Mouse (Mus musculus) thymus, postnatal 25 days (tissue): ENCODE measurements at regions not wholly inside any gene's neighbourhood (a gene's known extent, or its start where the extent isn't known, plus 50 kb on each side); places are given as distances from the start of the nearest gene placed in this dataset.

Experiments
- DNase-seq: peaks from one replicate; pipeline ENCODE4 v3.0.0; 2022

DNA sequence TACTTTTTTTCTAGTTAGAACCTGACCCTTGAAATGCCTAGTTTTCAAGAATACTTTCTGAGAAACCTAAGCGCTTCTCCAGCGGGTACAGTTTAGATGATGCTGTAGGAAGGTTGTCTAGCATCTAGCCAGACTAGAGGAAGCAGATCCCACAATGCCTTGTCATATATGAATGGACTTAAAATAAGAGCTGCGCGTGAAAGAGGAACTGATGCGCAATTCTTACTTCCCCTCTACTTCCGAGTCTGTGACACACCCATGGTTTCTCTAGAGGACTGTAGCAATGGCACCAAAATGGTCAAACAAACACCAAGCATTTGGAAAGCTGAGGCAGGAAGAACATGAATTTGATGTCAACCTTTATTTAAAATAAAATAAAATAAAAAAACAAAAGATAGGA, 167.6 kb upstream of the Tyw5 start:
- DNase-seq = no peak

DNA sequence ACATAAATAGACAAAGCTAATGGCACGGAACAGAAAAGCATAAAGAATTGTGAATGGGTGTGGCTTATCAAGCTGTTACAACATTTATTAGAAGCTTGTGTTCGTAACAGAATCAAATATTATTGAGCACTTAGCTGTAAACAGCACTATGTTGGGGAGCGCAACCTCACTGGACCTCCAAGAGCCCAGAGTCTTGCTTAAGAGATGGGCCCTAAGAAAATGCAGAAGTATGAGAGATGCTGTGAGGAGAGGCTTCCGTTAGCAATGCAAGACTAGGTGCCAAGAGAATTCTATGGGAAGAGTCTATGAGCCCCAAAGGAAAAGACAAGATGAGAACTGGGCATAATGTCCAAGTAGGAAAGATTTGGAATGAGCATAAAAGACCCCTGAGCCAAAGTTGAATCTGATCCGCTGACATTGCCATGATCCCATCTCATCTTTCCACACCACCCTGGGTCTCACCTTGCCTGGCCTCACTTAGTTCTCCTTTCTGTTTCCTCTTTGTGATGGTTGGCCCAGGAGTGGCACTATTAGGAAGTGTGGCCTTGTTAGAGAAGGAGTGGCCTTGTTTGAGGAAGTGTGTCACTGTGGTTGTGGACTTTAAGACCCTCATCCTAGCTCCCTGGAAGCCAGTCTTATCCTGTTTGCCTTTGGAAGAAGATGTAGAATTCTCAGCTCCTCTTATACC, 169.3 kb upstream of the Tyw5 start:
- no peak for DNase-seq

DNA sequence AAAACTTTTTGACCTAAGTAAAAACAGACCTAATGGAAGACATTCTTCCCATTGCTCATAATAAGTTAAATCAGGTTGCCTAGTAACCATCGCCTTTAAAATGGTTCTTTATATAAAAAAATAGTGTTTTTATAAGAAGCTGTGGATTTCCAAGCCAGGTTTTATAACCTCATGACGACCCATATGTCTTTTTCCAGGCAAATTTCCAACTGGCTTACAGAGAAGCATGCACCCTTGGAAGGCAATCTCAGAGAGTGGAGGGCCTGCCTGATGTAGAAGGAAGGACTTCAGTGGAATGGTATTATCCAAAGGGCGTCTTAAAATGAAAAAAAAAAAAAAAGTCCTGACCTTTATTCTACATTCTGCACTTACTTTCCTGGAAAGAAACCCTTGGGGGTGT, 172.2 kb upstream of the Tyw5 start:
- DNase-seq = no peak

DNA sequence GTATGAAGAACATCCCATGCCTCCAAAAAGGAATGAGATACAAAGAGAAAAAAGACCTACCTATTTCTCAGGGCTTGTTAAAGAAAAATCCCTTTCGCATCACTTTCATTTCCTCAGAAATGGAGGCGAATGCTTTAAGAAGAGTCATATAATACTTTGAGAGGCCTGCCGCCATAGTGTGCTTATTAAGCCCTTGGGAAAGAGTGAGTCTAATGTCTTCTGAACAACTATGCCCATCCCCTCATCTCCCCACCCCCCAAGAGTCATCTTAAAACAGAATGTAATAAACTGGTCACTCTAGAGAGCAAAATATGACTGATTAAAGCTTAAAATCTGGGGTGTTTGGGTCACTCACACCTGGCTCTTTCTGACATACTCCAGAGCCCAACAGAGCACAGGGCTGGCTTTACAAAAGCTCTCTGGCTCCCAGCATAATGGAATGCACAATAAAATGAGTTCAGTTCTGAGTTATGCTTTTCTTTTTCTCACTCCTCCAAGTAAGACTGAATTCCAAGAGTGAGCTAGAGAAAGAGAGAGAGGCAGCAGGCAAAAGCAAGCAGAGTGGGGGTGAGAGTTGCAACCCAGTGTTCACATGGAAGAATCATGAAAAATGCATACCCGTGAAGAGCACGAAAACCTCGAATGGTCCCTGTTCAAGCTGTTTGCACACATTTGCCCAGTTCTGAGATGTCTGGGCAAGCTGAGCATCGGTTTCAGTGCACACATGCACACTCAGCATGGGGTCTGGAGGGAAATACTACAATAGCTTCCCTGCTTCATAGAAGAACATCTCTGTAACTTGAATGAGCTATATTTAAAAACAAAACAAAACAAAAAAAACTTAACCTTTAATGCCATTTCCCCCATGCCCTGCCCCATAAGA, 180.0 kb upstream of the Spats2l start:
- DNase-seq = no peak

DNA sequence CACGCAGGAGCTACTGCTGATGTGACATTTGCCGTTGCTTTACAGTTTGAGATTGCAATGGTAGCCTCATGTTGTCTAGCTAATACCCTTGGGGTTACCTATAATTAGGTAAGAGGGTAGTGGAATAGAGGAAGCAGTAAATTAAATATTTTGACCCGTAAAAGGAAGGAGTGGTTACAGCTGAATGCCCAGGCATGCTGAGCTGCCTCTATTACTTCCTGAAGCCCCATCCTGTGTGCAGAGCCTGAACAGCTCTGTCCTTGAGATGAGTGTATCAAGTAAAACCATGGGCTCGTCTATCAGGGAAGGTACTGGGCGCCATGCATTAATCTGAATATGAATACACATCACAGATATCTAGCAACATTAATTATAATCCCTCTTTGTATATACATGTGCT, 179.1 kb upstream of the Spats2l start:
- DNase-seq = no peak

DNA sequence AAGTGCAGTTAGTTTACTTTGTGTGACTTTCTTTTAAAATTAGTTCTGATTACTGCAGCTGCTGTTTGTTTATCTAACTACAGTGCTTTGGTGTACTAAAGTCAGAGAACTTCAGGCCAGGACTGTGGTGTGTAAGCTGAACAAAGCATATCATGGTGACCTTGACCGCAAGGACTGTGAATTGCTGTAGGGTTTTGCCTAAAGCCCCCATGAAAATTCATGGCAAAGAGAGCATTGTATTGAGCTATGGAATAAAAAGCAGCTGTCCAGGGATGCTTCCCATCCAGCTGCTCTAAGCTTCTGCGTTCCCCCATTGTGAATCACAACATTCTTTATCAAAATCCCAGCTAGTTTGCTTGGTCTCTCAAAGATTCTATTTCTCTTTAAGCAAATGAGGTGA, 173.0 kb upstream of the Spats2l start:
- peak; percentile 34 for DNase-seq

DNA sequence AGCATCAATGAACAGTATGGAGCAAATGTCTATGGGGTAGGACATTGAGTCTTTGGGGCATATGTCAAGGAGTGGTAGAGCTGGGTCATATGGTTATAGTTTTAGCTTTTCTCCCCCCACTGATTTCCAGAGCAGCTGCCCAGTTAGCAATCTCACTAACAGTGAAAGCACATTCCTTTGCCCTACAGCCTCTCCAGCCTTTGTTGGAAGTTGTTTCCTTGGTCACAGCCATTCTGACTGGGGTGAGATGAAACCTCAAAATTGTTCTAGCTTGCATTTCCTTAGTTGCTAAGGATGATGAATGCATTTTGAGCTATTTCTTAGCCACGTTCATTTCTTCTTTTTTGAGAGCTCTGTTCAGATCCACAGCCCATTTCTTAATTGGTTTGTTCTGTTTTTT, 168.4 kb upstream of the Spats2l start:
- no peak for DNase-seq

DNA sequence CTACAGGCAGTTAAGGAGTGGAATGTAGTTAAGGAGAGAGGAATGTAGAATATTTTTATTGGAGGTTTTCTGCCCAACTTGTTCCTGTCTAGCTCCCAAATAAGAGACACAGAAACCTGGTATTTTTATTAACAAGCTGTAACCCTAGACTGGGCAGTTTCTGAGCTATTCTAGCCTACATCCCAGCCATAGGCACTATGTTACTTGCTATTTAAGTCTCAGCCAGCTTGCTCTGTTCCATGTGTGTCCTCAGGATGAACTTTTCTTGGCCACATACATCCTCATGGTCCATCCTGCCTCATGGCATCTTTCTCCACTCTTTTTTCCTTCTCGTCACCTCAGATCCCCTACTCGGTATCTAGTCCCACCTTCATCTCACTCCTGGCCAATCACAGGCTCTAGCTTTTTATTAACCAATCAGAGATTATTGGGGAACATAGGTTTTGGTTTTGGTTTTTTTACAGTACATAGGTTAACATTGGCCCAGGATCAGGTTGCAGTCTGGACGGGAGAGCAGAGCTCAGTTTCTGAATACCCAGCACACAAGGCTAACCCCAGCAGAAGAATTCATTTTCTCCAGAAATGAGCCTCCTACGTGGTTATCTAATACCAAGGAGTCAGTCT, 167.8 kb upstream of the Spats2l start:
- no peak for DNase-seq

DNA sequence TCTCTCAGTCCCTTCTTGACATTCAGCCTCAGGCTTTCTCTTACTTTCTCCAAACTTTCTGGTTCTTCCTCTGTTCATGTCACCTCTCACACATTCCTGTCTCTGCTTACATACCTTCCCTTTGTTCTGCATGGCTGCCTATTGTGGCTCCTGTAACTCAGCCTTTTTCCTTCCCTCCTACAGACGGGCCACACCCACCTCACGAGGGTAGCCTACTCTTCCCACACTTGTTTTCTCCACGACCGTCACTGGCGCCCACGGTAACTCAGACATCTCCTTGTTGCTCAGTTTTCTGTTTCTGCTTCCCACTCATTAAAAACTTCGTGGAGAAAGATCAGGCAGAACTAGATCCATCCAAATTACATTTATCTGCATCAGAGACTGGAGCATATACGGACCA, 166.9 kb upstream of the Spats2l start:
- no peak for DNase-seq

DNA sequence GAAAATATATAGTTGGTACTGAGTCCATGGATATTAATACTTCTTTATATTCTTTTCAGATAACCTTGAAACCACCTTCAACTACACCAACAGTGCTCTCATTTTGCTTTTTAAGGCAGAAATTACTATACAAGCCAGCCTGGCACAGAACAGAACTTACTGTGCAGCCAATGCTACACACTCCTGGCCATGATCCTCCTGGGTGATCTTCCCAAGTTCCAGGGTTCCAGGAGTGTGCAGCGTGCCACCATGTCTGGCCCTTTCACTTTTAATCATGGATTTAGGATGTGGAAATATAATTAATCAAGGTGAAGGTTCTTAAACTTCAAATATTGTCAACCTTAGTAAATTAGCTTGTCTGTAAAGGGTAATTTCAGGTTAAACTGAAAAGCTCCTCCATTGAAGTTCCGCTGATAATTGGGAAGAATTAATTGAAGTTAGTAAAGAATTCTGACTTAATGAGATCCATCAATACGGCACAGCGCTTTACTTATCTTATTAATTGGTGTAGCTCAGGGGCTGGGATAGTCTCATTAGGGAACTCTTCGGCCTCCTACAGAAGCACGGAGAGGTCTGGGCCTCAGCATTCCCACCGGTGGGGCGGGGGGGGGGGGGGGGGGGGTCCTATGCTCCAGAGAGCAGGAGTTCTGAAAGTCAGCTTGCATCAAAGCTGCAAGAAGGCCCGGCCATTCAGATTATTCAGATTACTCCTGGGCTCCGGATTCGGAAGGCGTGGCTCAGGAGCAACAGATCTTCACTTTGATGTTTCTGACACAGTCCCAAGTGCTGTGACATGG, 166.1 kb upstream of the Spats2l start:
- DNase-seq = no peak

DNA sequence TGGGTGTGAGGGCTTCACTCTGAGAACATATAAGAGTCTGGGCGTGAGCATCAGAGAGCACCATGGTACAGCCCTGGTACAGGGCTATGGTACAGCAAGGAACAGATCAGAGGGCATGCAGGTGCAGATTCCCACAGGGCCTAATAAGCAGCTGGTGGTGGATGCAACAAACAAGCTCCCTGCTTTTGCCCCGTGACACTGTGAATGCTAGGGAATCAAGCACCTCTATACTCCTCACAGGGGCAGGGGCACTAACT, 165.6 kb upstream of the Spats2l start:
- DNase-seq = no peak

DNA sequence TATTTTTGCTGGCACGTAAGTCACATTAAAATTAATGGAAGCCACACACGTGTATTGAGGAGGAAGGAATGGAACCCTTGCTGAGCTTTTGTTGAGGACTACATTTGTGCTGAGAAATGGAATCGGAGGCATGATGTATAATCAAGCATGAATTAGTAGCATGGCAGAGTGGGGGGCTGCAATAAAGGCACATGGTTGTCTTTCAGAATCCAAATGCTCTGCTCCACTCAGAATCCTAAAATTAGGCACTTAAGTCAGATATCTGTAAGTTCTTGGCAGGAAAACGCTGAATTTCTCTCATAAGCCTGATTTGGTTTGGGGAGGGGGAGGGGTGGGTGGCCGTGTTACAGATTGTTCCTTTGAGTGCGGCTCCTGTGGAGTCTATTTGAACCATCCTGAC, 164.7 kb upstream of the Spats2l start:
- no peak for DNase-seq

DNA sequence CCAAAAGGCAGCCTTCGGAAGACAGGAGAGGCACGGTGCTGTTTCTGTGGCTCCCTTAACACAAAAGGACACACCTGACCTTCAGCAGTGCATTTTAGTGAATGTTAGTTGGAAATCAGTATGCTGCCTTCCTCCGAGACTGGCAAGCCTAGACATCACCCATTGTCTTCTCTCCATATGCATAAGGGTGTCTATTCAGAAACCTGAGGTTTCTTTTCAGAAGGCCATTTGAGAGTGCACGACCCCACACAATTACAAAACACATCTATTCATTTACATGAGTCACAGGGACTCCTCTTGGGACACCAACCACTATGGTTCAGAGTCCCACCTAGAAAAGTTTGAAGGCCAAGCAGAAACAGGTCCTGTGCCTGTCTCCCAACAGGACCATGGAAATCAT, 161.8 kb upstream of the Spats2l start:
- DNase-seq = no peak

DNA sequence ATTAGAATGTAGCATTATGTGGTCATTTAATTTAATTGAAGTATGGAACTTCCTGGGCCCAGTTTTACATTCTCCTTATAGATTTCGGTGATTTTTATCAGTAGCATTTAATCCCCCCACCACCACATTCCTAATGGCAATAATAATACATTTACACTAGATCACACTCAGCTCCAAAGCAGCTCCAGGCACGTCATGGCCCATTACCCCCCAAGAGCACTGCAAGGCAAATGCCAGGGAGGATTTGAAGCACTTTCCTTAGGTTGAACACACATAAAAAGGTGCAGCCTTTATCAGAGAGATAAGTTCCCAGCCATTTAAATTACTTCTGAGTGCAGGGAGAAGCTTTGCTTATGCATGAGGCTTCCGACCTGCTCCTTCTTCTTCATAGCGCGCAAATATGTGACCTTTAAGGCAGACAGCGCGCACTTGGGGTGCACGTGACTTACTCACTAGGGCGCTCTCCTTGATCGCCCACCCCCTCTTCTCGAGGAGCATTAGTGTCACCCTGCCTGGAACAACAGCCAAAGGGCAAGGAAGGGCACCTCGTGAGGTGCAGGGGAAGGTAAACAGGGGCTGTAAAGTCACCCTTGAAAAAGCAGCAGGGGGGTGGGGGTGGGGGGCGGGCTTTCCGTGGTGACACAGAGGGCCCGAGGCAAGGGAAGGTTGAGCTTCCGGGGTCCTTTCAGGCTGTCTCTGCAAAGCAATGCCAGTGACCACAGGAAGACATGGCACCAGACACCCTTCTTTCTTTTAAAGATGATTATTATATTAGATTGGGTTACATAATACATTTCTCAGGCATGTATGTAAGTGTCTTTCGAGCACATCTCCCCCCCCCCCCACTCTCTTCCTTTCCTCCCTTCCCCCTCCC, 160.8 kb upstream of the Spats2l start:
- peak; percentile 24 for DNase-seq

DNA sequence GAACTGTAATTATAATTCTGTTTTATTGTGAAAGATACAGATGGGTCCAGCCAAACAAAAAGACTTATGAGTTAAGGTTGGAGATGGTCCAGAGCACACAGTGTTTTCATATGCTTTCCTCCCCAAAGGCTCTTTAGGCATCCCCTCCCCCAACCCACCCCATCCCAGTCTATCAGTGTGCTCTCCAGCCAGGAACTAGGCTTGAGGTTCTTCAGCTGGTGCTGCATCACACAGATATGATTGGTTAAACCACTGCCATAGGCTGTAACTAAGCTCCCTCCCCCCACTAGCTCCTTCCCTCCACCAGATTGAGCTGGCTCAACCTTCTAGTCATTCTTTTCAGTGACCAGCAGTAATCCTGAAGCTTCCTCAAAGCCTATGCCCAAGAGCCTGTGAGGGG, 158.8 kb upstream of the Spats2l start:
- DNase-seq = no peak

DNA sequence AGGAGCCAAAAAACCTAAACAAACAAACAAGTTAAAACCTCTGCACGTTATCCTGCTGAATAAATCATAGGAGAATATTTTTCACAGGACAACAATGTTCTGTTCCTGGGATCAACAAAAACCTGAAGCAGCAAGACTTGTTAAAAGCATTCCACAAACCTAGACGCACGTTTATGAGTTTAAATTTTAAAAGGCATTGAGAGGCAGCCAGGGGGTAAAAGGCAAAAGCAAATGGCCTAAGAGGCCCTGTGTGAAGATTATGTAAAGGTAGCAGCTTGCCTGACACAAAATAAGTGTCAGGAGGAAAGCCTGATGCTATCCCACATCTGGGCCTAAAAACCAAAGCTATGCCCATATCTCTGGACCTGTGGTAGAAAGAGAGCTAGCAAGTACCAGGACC, 156.6 kb upstream of the Spats2l start:
- DNase-seq = no peak

DNA sequence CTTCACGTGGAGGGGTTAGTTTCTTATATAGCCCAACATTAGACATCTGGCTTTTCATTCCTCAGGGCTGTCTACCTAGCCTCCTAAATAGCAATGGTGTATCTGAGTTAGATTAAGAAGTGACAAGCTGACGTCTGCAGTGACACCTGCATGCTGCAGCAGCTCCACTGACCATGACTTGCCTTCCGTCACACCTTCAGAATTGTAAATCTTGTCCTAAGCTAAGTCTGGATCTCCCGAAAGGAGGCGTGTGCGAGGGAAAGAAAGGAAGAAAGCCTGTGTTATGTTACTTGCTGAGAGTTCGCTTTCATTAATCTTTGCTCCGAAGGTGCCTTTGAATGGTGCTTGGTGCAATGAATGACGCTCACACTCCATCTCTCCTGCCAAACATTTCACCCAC, 151.4 kb upstream of the Spats2l start:
- no peak for DNase-seq

DNA sequence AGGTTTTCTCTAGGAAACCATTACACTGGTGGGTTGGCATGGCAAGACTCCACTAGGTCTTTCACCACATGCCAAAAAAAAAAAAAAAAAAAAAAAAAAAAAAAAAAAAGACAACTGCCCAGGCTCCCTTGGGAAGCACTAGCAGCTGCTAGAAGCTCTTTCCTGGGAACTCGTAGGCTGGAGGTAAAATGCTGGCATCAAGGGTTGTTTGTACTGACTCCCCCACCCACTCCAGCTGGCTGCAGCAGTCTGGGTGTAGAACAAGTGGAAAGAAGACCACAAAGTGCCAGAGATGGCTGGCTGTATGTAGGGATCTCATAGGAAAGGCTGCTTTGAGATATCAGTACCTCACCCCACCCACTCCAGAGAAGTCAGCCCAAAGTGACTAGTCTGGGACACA, 140.0 kb upstream of the Spats2l start:
- no peak for DNase-seq

DNA sequence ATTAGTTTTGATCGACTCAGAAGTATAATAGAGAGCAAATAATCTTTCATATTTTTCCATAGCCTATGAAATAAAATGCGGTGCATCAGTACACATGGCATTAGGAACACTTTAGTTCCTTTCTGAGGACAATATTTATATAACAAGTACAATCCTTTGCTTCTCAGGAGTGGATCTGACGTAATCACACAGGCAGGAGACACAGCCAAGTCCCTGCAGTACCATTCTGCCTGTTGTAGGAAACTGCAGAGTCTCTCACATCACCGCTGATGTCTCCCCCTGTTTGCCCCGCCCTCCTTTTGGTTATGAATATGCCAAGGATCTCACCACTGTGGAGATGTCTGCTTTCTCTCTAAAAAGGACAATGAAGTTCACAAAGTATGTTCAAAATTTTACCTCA, 131.8 kb upstream of the Spats2l start:
- no peak for DNase-seq

DNA sequence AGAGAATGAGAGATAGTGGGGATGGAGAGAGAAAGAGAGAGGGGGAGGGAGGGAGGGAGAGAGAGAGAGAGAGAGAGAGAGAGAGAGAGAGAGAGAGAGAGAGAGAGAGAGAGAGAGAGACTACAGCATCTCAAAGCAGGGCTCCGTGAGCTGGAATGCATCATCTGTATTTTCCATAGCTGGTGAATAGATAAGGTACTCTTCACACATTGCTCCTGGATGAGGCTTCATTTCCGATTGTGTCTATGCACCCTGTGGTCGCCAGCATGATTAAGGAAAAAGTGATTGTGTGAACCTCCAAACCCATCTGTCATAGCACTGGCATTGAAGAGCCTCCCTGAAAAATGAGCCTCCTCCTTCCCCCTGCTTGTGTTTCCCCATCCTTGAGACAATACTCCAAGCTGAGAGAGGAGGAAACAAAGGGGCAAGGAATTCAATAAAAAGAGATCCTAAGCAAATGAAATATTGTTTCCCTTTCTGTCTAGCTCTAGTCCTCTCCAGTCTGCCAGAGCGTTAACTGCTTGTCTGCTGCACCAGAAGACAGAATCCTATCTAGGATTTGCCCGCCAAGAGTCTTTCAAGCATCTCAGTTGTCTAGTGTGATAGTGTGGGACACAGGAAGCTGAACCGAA, 130.4 kb upstream of the Spats2l start:
- no peak for DNase-seq

DNA sequence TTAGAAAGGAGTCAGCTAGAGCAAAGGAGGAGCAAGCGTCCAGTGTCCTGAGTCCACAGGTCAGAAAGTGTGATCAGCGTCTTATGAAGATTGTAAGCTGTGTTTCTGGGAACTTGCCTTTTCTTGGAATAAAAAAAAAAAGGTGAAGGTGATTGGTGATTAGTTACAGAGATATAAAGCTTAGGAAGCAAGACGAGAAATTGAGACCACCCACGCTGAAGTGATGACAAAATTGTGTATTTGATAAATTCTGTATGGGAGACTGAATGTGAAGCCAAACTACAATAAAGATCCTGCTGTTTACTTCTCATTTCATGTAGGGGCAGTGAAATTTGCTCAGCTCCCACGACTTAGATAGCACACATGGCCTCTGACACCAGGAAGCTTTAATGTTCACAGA, 109.0 kb upstream of the Spats2l start:
- no peak for DNase-seq

DNA sequence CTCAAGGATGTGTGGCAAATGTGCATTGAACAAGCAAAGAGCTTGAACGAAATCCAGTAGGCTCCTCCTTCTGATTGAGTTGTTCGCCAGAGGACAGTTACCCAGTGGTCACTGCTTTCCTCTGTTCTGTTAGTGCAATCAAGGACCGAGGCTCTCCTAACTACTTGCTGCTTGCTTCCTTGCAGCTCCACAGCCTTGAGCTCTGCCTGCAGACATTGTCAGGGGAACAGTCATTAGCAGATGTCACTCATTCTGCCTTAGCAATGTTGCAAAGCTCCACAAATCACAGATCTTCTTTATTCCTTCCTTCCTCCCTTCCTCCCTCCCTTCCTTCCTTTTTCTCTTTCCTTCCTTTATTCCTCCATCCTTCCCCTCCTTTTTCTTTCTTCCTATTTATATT, 108.2 kb upstream of the Spats2l start:
- no peak for DNase-seq
